Mouse (Mus musculus) cerebellum, adult 2 months (tissue): ENCODE results near the gene Ednrb. TPM values are rescaled to one million over a fixed set of nuclear protein-coding genes. Genes with fewer than 3 reads are reported as not detected.
"Not testable (repeated sequence)": the region's sequence is repeated elsewhere in the genome, so short reads cannot be mapped to it uniquely, and the experiment has no call there.

Experiments used
- DNase-seq, 2 experiments: peaks; one replicate each; pipeline ENCODE4 v3.0.0; 2021
- H3K27ac ChIP-seq: fragments of 200-500 bp; 2 replicates; pipeline ENCODE4 v1.5.1; 2012; ENCODE audit warnings: low read length, control low read depth, inconsistent platforms; ENCODE audit not compliant: insufficient read depth
- H3K27me3 ChIP-seq: fragments of 200-500 bp; 2 replicates; pipeline ENCODE4 v1.6.1; 2012; ENCODE audit warnings: inconsistent platforms, mild to moderate bottlenecking, low read length, moderate library complexity; ENCODE audit not compliant: control insufficient read depth, insufficient read depth
- H3K4me1 ChIP-seq: fragments of 200-500 bp; 2 replicates; pipeline ENCODE4 v1.6.1; 2011; ENCODE audit warnings: low read length; ENCODE audit not compliant: control insufficient read depth, insufficient read depth
- H3K4me3 ChIP-seq: fragments of 200-500 bp; replicated peaks from 2 replicates; pipeline ENCODE3; 2011; ENCODE audit warnings: mild to moderate bottlenecking, low read depth, low read length, control low read depth; ENCODE audit not compliant: insufficient read depth
- CTCF ChIP-seq: fragments of 200-500 bp; IDR thresholded peaks from 2 replicates; pipeline ENCODE4 v1.5.1; 2011; ENCODE audit warnings: low read depth, mild to moderate bottlenecking, control low read depth, low read length, moderate library complexity, borderline replicate concordance; ENCODE audit not compliant: insufficient read depth
- POLR2A ChIP-seq: fragments of 200-500 bp; IDR thresholded peaks from 2 replicates; pipeline ENCODE4 v1.6.1; 2011; ENCODE audit warnings: low read length, control low read depth, borderline replicate concordance; ENCODE audit not compliant: insufficient read depth
- WGBS: fragments of 180-500 bp; shearing (Covaris S2); methylation state at CpG from one replicate; pipeline ENCODE4 v1.1.7; 2018; 5-methylcytosine and 5-hydroxymethylcytosine counted together
- polyA plus RNA-seq: library from polyadenylated mRNA; depleted of rRNA; stranded (reverse); fragments of >200 nt; gene quantifications from 2 replicates; pipeline ENCODE4 v1.2.3, GENCODE M21; 2012

Ednrb gene
- polyA plus RNA-seq, 1 experiment: 53.5 TPM

DNA sequence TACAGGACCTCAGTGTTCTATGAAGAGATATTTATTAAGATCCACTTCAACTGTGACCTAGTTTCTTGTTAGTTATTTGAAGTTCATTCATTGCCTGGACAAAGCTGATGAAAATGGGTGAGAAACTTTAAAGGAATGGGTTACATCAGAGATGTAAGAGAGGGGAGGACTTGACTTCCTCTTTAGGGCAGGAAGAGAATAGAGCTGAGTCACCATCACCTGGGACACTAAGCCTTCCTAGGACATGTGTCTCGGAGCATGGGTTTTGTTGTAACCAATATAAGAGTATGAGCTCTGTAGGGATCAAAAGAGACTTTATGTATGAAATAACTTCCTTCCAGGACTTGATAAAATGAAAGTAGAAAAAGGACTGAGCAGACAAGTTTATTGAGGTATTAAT is 48.6 kb downstream of the Ednrb start:
- no peak for DNase-seq
- 83% methylated on average over 1 of the region's 1 CpGs for WGBS
- Histone ChIP-seq H3K4me3 (no peak overlapping the region), H3K27me3 (no peaks in the 10 kb centered on the region), H3K27ac (no peak overlapping the region), H3K4me1 (no peaks in the 10 kb centered on the region)
- TF ChIP-seq CTCF: no peak
- no peak for TF ChIP-seq POLR2A

DNA sequence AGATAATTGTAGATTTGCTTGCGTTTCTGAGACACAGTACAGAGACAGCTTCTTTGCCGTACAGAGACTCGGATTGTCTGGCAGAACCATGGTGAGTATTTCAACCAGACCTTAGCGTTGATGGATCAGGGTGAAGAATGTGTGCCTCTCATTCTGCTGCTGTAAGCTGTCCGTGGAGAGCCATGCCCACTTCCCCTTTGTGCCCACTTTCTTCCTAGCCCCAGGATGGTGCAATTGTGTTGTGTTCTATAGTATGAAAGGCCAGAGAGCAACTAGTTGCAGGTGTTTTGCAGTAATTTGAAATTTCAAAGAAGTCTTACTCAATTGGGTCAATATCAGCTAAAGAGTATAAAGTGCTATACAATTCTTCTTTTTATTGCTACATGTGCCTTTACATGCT is 50.8 kb downstream of the Ednrb start:
- no peak for TF ChIP-seq POLR2A
- TF ChIP-seq CTCF: no peak
- no peak for DNase-seq
- no peaks in the 10 kb centered on the region for H3K27me3 ChIP-seq
- no peak overlapping the region for H3K27ac ChIP-seq
- no peaks in the 10 kb centered on the region for H3K4me1 ChIP-seq
- WGBS: 67% methylated on average over 5 of the region's 5 CpGs
- no peak overlapping the region for H3K4me3 ChIP-seq

DNA sequence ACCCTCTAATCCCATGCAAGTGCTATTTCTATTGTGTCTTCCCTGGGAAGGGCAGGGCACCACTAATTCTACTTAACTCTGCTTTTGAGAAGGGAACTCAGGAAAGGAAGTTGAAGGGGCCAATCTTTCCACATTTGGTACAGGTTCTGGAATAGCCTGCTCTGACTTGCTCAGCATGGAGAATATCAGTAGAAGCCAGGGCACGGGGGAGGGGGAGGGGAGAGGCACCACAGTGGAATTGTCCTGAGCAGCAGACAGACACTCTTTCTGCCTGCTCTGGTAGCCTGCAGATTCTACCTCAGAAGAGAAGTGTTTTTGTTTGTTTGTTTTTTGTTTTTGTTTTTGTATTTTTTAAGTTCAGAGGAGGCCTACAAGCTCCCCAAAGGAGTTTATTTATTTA is 51.5 kb downstream of the Ednrb start:
- 40% methylated on average over 1 of the region's 1 CpGs for WGBS
- H3K4me3 ChIP-seq: no peak overlapping the region
- no peaks in the 10 kb centered on the region for H3K27me3 ChIP-seq
- TF ChIP-seq CTCF (no peak), POLR2A (no peak)
- H3K4me1 ChIP-seq: no peaks in the 10 kb centered on the region
- DNase-seq: no peak
- H3K27ac ChIP-seq: no peak overlapping the region

- DNase-seq: no peak
- TF ChIP-seq POLR2A: no peak
- TF ChIP-seq CTCF: no peak
- no peak overlapping the region for H3K27ac ChIP-seq
- H3K4me1 ChIP-seq: no peaks in the 10 kb centered on the region
- 95% methylated on average over 2 of the region's 2 CpGs for WGBS
- no peaks in the 10 kb centered on the region for H3K27me3 ChIP-seq
- no peak overlapping the region for H3K4me3 ChIP-seq
These were observed 56.7 kb downstream of the Ednrb start for GRCm38 (mm10) chr14:103787547-103787946.

- Histone ChIP-seq H3K4me1 (no peaks in the 10 kb centered on the region), H3K27ac (no peak overlapping the region), H3K27me3 (no peaks in the 10 kb centered on the region), H3K4me3 (no peak overlapping the region)
- DNase-seq: no peak
- TF ChIP-seq CTCF (no peak), POLR2A (no peak)
- WGBS: 62% methylated on average over 9 of the region's 9 CpGs
These were observed 58.9 kb downstream of the Ednrb start for GRCm38 (mm10) chr14:103785096-103785965.

DNA sequence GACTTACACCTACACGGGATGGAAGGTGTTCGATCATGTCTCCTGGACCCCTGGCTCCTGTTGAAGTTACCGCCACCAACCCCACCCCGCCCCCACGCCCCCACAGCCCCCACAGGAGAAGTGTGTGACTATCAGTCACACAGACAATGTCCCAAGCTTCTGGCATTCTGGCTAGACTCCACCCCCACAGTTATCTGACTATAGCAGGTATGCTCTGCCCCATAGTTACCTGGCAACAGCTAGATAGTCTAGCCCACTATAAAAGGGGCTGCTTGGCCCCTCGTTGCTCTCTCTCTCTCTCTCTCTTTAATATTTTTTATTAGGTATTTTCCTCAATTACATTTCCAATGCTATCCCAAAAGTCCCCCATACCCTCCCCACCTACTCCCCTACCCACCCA is 63.9 kb downstream of the Ednrb start:
- H3K4me1 ChIP-seq, DNase-seq, H3K27ac ChIP-seq, H3K27me3 ChIP-seq, H3K4me3 ChIP-seq: not testable (repeated sequence)
- WGBS: 93% methylated on average over 6 of the region's 6 CpGs

- Histone ChIP-seq H3K4me3 (no peak overlapping the region), H3K27me3 (no peaks in the 10 kb centered on the region; the same call in 1 of the 2 replicates), H3K27ac (no peak overlapping the region), H3K4me1 (no peaks in the 10 kb centered on the region; the same call in 1 of the 2 replicates)
- DNase-seq: no peak
- WGBS: 67% methylated on average over 6 of the region's 6 CpGs
- TF ChIP-seq POLR2A: no peak
- no peak for TF ChIP-seq CTCF
These were observed 64.9 kb downstream of the Ednrb start for GRCm38 (mm10) chr14:103779276-103779675.

- Histone ChIP-seq H3K4me1 (no peaks in the 10 kb centered on the region; the same call in 1 of the 2 replicates), H3K4me3 (peak overlapping the region; percentile 46), H3K27me3 (no peaks in the 10 kb centered on the region; the same call in 1 of the 2 replicates), H3K27ac (no peak overlapping the region)
- peak in 1 of 2 experiments; percentile 7 for DNase-seq
- 20% methylated on average over 13 of the region's 13 CpGs for WGBS
- TF ChIP-seq CTCF (no peak), POLR2A (no peak)
These were observed 65.6 kb downstream of the Ednrb start for GRCm38 (mm10) chr14:103778533-103779151.
